Mouse (Mus musculus) spleen, postnatal 4 days (tissue): ENCODE measurements around the gene Setd1a.
"Not testable (repeated sequence)": the region's sequence is repeated elsewhere in the genome, so short reads cannot be mapped to it uniquely, and the experiment has no call there.

Experiments
- DNase-seq, 2 experiments: peaks; one replicate each; pipeline ENCODE4 v3.0.0; 2022; ENCODE audit warnings: low spot score in 2 of 2

Gene Setd1a

DNA sequence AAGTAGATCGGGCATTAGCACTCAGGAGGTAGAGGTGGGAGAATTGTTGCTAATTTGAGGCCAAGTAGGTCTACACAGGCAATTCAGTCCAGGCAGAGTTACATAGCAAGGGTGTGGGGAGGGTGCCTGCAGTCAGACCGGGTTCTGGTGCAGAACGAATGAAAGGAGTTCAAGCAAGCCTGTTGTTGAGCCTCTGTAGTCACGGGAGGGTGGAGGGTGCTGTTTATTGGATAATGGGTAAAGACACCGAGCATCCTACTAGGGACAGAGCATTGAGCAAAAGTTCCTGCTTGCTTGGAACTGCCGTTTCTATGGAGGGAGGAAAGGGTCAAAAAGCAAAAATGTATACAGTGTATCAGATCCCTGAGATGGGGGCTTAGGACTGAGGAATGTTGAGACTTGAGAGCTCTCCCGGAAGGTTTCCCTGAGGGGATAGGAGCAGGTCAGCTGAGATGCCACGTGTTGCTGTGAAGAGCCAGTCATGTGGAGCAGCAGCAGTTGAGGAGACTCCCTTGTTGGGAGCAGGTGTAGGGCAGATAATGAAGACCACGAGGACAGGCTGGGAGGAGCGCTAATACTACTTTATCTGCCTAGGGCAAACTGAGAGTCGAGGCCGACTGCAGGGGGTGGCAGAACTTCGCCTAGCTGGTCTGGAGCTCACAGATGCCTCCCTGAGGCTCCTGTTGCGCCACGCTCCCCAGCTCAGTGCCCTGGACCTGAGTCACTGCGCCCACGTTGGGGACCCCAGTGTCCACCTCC, 9.4 kb upstream of the Setd1a start:
- peak; percentile 83 to 88 for DNase-seq

- peak in 1 of 2 experiments; percentile 70 for DNase-seq
Measured at GRCm38 (mm10) chr7:127767671-127768345, 8.7 kb upstream of the Setd1a start.

GRCm38 (mm10) chr7:127768346-127768996, 8.0 kb upstream of the Setd1a start:
- peak; percentile 51 to 74 for DNase-seq

DNA sequence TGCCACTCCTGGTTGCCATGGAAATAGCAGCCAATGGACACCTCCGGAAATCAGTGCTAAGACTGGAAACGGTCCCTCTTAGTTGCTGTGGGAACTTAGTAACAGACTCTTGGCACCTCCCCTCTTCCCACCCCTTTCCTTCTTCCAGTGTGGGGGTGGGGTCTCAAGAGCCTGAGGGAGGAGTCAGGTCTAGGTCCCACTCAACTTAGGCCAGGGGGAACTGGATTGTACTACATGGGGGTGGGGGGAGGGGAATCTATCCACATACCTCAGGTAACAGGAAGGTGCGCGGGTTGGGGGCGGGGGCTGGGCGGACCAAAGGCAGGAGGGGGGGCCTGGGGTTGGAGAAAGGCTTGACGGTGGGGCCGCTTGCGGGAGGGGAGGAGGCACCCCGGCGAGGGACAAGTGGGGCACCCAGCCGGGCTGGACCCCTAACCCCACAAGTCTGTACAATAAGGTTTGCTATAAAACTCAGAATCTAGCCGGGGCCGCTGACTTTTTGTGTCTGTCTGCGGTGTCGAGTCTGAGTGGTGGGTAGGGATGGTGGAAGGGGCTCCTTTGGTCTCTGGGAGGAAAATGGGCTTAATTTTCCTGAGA, 7.4 kb upstream of the Setd1a start:
- peak; percentile 75 to 79 for DNase-seq

- peak; percentile 84 to 91 for DNase-seq
Measured at GRCm38 (mm10) chr7:127769651-127770038, 6.8 kb upstream of the Setd1a start, which contains the start of gene Orai3. Gene Orai3, plus strand, starts transcription at chr7:127769815.

DNA sequence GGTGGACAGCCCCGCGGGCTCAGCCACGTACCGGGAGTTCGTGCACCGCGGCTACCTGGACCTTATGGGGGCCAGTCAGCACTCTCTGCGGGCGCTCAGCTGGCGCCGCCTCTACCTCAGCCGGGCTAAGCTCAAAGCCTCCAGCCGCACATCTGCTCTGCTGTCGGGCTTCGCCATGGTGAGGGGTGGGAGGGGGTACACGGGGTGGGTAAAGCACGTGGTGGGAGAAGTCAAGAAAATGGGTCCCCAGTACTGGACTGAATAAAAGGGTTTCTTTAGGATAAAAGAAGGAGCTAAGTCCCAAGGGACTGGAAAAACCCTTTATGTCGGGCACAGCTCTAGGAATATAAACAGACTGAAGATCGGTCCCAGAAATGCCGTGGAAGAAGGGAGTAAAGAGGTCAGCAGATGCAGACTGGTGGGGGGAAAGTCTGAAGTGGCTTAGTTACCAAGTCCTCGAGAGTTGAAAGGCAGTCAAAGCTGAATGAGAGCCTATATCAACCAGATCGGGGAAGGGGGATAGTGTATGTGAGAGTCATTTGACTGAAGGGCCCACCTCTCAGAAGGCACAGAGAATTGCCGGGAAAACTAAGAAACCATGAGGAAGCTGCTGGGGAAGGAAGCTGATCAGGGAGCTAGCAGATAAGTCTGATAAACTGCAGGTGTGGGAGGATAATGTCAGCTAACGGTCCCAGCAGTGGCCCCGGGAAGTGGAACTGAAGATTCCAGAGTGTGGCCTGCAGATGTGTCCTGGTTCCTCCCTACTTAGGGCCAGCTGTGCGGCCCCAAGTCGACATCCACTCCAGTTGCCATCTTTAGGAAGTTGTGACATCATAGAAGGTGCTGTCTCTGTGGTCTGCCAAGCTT, 6.2 kb upstream of the Setd1a start:
- no peak for DNase-seq

DNA sequence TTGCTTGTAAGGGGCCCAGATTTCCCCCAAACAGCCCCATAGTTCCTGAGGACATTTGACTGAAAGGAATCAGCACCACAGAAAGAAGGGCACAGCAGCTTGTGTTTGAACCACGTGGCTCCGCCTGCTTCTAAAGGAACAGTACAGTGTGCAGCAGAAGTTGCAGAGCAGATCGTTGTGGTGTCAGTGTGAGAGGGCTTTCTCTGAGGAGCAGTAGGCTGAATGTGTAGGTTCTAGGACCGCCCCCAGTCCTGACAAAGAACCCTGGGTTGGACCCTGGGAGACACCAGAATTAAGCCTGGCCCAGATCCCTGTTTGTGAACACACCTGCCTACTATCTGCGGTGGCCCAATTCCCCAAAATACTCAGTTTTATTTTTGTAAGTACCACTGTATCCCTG, 5.2 kb upstream of the Setd1a start:
- DNase-seq: no peak

DNA sequence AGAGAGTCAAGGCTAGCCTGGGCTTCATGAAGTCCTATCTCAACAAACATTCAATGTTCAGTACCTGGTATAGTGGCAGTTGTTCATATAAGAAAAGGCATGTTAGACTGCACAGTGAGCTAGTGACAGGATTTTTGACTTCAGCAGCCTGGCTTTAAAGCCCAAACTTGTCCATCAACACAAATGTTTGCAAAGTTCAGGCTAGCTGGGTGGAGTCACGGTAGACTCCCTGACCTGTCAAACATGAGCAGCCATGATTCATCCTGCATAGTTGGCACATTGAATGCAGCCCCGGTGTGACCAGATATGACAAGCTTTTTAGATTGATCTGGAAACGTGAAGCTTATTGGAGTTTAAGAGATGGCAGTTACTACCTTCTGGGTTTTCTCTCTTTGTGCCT, 4.4 kb upstream of the Setd1a start:
- DNase-seq: no peak

- no peak for DNase-seq
Measured at GRCm38 (mm10) chr7:127772557-127772956, 3.9 kb upstream of the Setd1a start.

DNA sequence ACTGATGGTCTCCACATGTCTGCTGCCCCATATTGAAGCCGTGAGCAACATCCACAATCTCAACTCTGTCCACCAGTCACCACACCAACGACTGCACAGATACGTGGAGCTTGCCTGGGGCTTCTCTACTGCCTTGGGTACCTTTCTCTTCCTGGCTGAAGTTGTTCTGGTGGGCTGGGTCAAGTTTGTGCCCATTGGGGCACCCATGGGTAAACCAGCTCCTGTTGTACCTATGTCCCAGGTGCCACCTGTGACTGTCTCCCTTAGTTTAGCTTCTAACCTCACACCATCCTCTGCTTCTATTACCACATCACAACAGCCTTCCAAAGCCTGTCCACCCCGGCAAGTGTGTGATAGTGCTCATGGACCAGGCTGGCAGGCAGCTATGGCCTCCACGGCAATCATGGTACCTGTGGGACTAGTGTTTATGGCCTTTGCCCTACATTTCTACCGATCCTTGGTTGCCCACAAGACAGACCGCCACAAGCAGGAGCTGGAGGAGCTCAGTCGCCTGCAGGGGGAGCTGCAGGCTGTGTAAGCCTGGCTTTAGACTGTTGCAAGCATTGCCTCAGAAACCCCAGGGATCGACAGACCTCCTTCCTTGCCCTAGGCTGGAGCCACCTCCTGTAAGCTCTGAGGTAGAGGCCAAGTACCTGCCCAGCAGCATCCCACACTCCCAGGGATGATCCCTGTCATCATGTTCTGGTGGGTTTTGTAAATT, 2.6 kb upstream of the Setd1a start:
- DNase-seq: peak; percentile 81 to 90

DNA sequence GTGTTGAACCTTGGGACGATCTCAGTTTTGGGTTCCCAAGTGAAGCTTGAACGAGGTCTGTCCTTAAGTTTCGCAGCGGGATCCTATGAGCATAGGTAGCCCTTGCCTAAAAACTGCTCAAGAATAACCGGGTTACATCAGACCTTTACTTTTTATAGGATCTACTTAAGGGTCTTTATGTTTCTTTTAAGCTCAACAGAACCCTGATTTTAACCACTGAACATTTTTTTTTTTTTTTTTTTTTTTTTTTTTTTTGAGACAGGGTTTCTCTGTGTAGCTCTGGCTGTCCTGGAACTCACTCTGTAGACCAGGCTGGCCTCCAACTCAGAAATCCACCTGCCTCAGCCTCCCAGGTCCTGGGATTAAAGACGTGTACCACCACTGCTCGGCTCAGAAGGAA, 633 bp upstream of the Setd1a start:
- DNase-seq: not testable (repeated sequence)

DNA sequence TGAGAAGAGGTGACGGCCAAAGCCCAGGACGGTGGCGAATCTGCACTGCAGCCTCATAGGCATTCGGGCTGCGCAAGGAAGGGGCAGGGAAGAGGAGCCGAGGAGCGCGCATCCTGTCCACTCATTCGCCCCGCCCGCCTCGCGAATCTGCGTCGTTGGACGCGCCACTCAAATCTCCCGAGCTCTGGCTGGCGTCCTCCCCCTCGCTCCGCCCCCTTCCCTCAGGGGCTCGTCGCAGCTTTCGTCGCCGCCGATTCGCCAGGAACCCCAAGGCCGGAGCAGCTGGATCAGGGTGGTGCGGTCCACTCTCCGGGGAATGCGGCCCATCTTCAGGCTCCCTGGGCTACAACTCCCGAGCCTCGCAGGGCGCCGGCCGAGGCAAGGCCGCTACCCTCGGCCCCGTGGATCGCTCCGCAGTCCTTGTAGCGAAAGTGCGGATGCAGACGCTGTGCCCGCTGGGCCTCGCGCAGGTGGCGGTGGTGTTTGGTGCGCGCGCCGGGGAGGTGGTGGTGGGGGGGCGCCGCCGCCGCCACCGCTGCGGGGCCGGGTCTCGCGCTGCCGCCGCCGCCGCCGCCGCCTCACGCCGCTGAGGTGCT, 506 bp downstream of the Setd1a start:
- peak; percentile 97 to 98 for DNase-seq

- DNase-seq: peak; percentile 60 to 87
Measured at GRCm38 (mm10) chr7:127777474-127778266, 1.2 kb downstream of the Setd1a start.

- no peak for DNase-seq
Measured at GRCm38 (mm10) chr7:127778350-127778749, 1.9 kb downstream of the Setd1a start.

DNA sequence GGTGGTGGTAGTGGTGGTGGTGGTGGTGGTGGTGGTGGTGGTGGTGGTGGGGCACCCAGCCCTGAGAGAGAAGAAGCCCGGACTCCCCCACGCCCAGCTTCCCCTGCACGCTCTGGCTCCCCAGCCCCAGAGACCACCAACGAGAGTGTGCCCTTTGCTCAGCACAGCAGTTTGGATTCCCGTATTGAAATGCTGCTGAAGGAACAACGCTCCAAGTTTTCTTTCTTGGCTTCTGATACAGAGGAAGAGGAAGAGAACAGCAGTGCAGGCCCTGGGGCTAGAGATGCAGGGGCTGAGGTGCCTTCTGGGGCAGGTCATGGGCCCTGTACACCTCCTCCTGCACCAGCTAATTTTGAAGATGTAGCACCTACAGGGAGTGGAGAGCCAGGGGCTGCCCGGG, 8.8 kb downstream of the Setd1a start, which contains the start of gene Gm49388:
TSS of gene Gm49388 (plus strand) at position 301 of the 400 bp plus-strand sequence.
- DNase-seq: no peak

DNA sequence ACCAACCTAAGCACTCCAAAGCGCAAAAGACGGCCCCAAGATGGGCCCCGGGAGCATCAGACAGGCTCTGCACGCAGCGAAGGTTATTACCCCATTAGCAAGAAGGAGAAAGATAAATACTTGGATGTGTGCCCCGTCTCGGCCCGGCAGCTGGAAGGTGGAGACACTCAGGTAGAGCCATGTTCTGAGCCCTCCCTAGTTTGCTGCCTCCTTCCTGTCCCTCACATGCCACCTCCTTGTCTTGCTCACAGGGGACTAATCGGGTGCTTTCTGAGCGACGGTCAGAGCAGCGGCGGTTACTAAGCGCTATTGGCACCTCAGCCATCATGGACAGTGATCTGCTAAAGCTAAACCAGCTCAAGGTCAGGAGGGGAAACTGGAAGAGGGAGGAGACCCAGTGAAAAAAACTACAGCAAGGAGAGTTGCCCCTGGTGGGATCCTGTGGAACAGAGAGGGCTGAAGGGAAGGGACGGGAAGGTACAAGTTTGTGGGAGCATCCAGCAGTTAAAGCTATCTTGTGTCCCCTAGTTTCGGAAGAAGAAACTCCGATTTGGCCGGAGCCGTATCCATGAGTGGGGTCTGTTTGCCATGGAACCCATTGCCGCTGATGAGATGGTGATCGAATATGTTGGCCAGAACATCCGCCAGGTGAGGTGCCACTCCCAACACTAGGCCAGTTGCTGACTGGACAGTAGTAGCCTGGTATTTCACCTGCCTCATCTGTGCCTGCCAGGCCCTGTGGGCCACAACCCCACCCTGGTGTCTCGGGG, 20.8 kb downstream of the Setd1a start:
- no peak for DNase-seq

GRCm38 (mm10) chr7:127798591-127798990, 22.1 kb downstream of the Setd1a start:
- no peak for DNase-seq

- DNase-seq: no peak
Measured at GRCm38 (mm10) chr7:127799211-127799610, 22.7 kb downstream of the Setd1a start.

GRCm38 (mm10) chr7:127799738-127800137, 23.3 kb downstream of the Setd1a start:
- no peak for DNase-seq
